Mouse (Mus musculus): ENCODE measurements around the gene Nsg2. TPM values are rescaled to one million over a fixed set of nuclear protein-coding genes. Genes with fewer than 3 reads are reported as not detected.

Gene Nsg2
- polyA plus RNA-seq, 1 experiment from 2014 or later, result 156 TPM

DNA sequence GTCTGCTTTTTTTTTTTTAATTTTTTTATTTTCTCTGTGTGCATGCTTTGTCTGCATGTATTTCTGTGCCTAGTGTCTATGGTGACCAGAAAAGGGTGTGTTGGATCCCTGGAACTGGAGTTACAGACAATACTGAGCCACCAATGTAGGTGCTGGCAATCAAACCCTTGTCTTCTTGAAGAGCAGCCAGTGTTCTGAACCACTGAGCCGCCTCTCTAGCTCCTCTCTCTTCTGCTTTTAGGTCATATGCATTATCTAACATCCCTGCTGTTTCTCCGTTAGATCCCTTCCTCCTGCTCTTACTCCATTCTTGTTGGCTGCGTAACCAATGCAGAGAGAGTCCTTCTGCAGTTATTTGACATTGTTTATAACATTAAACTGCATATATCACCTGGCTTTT is 8.6 kb downstream of the Nsg2 start:
- no peak overlapping the region for H3K4me3 ChIP-seq (ENCODE audit: low read depth, low read length)
- no peak for ATAC-seq (ENCODE audit: low read depth)
- 0 out of 2 replicates have a peak overlapping the region, but pooled peaks have one; percentile 1 for H3K9ac ChIP-seq (replicated peaks; ENCODE audit: low read depth, low read length)
- WGBS, result 64% methylated on average over 3 of the region's 3 CpGs
- H3K27me3 ChIP-seq (ENCODE audit: control insufficient read depth, insufficient read depth, low read length), result no peaks in the 10 kb centered on the region
- peak overlapping the region; percentile 7; the same call in 1 of the 2 replicates for H3K4me2 ChIP-seq (ENCODE audit: low read depth, low read length)
- H3K27ac ChIP-seq (ENCODE audit: low read depth, low read length), result no peak overlapping the region
- H3K36me3 ChIP-seq (ENCODE audit: control insufficient read depth, insufficient read depth, low read length), result peaks cover 37% of the 10 kb centered on the region
- H3K4me1 ChIP-seq (ENCODE audit: control insufficient read depth, insufficient read depth, low read length), result peaks cover 38% of the 10 kb centered on the region
- H3K9me3 ChIP-seq (ENCODE audit: control insufficient read depth, low read length), result no peaks in the 10 kb centered on the region

DNA sequence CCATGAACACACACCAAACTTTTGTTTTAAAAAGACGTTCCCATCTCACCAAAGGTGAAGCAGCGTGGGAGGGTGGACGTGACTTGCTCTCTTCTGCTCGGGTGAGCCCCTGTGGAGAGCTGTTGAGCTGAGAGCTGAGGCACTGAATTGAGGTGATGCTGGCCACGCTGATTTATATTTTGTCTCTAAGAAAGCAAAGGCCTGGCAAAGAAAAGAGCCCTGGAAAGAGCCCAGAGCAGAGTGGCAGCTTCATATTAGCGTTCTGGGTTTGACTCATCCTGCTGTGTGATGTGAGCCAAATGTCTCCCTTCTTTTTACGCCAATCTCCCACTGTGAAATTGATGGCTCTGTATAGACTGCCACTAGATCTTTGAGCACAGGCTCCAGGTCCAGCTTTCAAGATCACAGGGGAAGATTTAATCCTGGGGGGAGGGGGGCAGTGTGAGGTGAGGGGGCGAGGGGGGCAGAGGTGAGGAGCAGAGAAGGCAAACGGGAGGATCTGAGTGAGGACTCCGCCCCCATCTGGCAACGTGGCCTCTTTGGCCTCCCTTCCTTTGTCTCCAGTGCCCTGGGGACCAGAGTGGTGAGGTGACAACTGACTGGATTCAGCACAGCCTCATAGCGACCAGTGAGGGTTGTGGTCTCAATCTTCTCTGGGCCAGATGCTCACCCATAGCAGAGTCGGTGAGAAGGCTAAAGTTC is 9.8 kb downstream of the Nsg2 start:
- peak; percentile 70; the same call in 1 of the 2 replicates for ATAC-seq (ENCODE audit: low read depth)
- peak overlapping the region; percentile 31 for H3K4me2 ChIP-seq (ENCODE audit: low read depth, low read length)
- peaks cover 27% of the 10 kb centered on the region for H3K36me3 ChIP-seq (ENCODE audit: control insufficient read depth, insufficient read depth, low read length)
- peaks cover 38% of the 10 kb centered on the region for H3K4me1 ChIP-seq (ENCODE audit: control insufficient read depth, insufficient read depth, low read length)
- 6% methylated on average over 13 of the region's 13 CpGs for WGBS
- H3K4me3 ChIP-seq (ENCODE audit: low read depth, low read length), result no peak overlapping the region
- H3K27me3 ChIP-seq (ENCODE audit: control insufficient read depth, insufficient read depth, low read length), result no peaks in the 10 kb centered on the region
- H3K9ac ChIP-seq (replicated peaks; ENCODE audit: low read depth, low read length), result peak overlapping the region; percentile 29; the same call in 1 of the 2 replicates
- H3K27ac ChIP-seq (ENCODE audit: low read depth, low read length), result peak overlapping the region; percentile 58
- no peaks in the 10 kb centered on the region for H3K9me3 ChIP-seq (ENCODE audit: control insufficient read depth, low read length)

DNA sequence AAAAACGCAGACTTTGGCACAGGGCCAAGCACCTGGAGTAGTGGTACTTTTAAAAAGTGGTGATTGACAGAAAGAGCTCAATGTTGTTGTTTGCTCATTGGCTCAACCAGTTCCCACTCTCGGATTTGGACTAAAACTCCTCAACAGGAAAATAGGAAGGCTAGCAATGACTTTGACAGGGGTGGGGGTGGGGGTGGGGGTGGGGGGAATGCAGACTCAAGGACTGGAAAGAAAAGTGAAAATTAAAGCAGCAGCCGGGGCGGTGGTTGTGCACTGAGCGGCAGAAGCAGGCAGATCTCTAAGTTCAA is 10.4 kb downstream of the Nsg2 start:
- Histone ChIP-seq H3K9ac (replicated peaks; ENCODE audit: low read depth, low read length) (no peak overlapping the region), H3K4me1 (ENCODE audit: control insufficient read depth, insufficient read depth, low read length) (peaks cover 38% of the 10 kb centered on the region), H3K9me3 (ENCODE audit: control insufficient read depth, low read length) (no peaks in the 10 kb centered on the region), H3K27ac (ENCODE audit: low read depth, low read length) (peak overlapping the region; percentile 58), H3K36me3 (ENCODE audit: control insufficient read depth, insufficient read depth, low read length) (peaks cover 22% of the 10 kb centered on the region), H3K4me2 (ENCODE audit: low read depth, low read length) (peak overlapping the region; percentile 31), H3K27me3 (ENCODE audit: control insufficient read depth, insufficient read depth, low read length) (no peaks in the 10 kb centered on the region), H3K4me3 (ENCODE audit: low read depth, low read length) (no peak overlapping the region)
- WGBS, result 48% methylated on average over 5 of the region's 5 CpGs
- no peak for ATAC-seq (ENCODE audit: low read depth)

DNA sequence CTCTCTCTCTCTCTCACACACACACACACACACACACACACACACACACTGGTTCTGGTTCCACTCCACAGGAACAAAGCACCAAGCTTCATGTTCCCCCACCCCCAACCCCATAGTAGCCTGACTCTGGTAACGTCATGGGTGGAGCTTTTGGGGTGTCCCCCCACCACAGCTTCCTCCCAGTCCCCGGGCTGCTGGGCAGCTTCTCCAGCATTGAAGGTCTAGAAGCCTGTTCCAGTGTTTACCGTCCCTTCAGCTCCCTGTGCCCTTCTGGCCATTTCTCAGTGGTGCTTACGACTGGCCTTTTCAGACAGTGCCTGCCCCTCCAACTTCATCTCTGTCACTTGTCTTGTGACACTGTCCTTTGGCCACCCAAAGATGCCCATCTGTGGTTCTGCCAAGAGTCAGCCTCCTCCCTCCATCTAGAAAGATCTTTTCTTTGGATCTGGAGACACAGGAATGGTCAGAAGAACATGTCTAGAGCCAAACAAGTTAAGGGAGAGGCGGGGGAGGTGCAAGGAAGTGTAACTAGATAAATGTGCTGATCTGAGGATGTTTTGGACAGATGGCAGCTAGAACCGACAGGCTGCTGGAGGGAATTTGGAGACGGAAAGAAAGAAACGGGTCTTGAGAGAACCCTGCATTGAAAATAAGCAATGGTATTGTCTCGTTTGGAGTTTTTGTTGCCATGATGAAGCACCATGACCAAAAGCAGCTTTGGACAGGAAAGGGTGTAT is 11.8 kb downstream of the Nsg2 start:
- H3K4me1 ChIP-seq (ENCODE audit: control insufficient read depth, insufficient read depth, low read length), result peaks cover 42% of the 10 kb centered on the region
- 50% methylated on average over 9 of the region's 9 CpGs for WGBS
- H3K27me3 ChIP-seq (ENCODE audit: control insufficient read depth, insufficient read depth, low read length), result no peaks in the 10 kb centered on the region
- no peak overlapping the region for H3K4me2 ChIP-seq (ENCODE audit: low read depth, low read length)
- no peak overlapping the region for H3K4me3 ChIP-seq (ENCODE audit: low read depth, low read length)
- no peak overlapping the region for H3K9ac ChIP-seq (replicated peaks; ENCODE audit: low read depth, low read length)
- no peaks in the 10 kb centered on the region for H3K9me3 ChIP-seq (ENCODE audit: control insufficient read depth, low read length)
- no peak for ATAC-seq (ENCODE audit: low read depth)
- peaks cover 11% of the 10 kb centered on the region; the same call in 1 of the 2 replicates for H3K36me3 ChIP-seq (ENCODE audit: control insufficient read depth, insufficient read depth, low read length)
- H3K27ac ChIP-seq (ENCODE audit: low read depth, low read length), result no peak overlapping the region

DNA sequence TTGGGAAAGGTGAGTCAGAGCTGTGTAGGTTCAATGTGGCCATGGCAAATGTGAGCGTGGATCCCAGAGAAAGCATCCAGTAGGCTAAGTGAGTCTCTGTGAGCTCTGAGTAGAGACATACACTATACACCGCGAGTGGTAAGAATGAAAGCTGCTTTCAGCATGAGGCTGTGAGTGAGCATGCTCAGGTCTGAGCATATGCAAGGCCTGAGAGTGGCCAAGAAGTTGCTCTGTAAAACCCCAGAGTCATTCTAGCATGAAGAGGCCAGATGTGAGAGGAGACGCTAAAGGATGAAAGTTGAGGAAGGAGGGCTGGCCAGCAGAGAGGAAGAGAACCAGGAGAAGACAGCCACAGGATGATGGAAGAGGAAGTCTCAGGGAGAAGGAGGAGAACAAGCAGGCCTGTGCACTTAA is 12.8 kb downstream of the Nsg2 start:
- no peak for ATAC-seq (ENCODE audit: low read depth)
- H3K4me1 ChIP-seq (ENCODE audit: control insufficient read depth, insufficient read depth, low read length), result peaks cover 42% of the 10 kb centered on the region
- H3K4me2 ChIP-seq (ENCODE audit: low read depth, low read length), result no peak overlapping the region
- no peak overlapping the region for H3K9ac ChIP-seq (replicated peaks; ENCODE audit: low read depth, low read length)
- H3K27ac ChIP-seq (ENCODE audit: low read depth, low read length), result no peak overlapping the region
- 85% methylated on average over 4 of the region's 4 CpGs for WGBS
- H3K27me3 ChIP-seq (ENCODE audit: control insufficient read depth, insufficient read depth, low read length), result no peaks in the 10 kb centered on the region
- peaks cover 13% of the 10 kb centered on the region; the same call in 1 of the 2 replicates for H3K36me3 ChIP-seq (ENCODE audit: control insufficient read depth, insufficient read depth, low read length)
- H3K4me3 ChIP-seq (ENCODE audit: low read depth, low read length), result no peak overlapping the region
- H3K9me3 ChIP-seq (ENCODE audit: control insufficient read depth, low read length), result no peaks in the 10 kb centered on the region

DNA sequence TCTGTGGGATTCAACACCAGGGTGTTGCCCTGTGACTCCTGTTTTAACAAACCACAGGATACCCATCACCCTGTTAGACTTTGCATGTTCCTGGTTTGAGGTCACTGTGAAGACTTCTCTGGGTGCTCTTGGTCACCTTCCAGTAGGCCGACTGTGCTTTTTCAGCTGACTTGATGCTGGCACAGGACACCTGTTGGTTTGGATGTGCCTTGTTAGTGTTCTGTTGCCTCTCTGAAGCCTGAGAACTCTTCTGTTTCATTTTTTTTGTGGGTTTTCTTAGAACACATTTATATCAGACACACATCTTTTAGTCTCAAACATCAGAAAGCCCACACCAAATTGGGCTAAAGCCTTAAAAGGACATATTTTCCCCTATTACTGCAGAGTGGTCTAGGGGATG is 13.3 kb downstream of the Nsg2 start:
- no peak for ATAC-seq (ENCODE audit: low read depth)
- Histone ChIP-seq H3K4me2 (ENCODE audit: low read depth, low read length) (no peak overlapping the region), H3K9me3 (ENCODE audit: control insufficient read depth, low read length) (no peaks in the 10 kb centered on the region), H3K27me3 (ENCODE audit: control insufficient read depth, insufficient read depth, low read length) (no peaks in the 10 kb centered on the region), H3K4me3 (ENCODE audit: low read depth, low read length) (no peak overlapping the region), H3K4me1 (ENCODE audit: control insufficient read depth, insufficient read depth, low read length) (peaks cover 46% of the 10 kb centered on the region), H3K9ac (replicated peaks; ENCODE audit: low read depth, low read length) (no peak overlapping the region), H3K27ac (ENCODE audit: low read depth, low read length) (no peak overlapping the region), H3K36me3 (ENCODE audit: control insufficient read depth, insufficient read depth, low read length) (peaks cover 17% of the 10 kb centered on the region; the same call in 1 of the 2 replicates)
- 86% methylated on average over 1 of the region's 1 CpGs for WGBS

DNA sequence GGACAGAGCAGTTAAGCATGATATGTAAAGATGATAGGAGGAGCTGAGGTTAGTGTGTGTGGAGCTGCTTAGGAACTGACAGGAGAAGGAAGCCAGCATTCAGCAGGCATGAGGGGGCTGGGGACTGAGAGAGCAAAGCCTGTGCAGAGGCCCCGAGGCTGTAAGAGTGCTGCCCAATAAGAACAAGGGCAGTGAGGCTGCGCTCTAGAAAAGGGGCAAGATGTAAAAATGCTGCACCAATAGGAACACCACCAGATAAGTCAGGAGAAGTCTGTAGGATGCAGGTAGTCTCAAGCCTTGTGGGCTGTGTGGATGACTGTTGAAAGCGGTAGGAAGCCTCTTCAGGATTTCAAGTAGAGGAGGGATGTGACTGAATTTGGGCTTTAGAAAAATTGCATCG is 17.9 kb downstream of the Nsg2 start:
- Histone ChIP-seq H3K27ac (ENCODE audit: low read depth, low read length) (no peak overlapping the region), H3K4me1 (ENCODE audit: control insufficient read depth, insufficient read depth, low read length) (peaks cover 38% of the 10 kb centered on the region)
- no peak for ATAC-seq (ENCODE audit: low read depth)

DNA sequence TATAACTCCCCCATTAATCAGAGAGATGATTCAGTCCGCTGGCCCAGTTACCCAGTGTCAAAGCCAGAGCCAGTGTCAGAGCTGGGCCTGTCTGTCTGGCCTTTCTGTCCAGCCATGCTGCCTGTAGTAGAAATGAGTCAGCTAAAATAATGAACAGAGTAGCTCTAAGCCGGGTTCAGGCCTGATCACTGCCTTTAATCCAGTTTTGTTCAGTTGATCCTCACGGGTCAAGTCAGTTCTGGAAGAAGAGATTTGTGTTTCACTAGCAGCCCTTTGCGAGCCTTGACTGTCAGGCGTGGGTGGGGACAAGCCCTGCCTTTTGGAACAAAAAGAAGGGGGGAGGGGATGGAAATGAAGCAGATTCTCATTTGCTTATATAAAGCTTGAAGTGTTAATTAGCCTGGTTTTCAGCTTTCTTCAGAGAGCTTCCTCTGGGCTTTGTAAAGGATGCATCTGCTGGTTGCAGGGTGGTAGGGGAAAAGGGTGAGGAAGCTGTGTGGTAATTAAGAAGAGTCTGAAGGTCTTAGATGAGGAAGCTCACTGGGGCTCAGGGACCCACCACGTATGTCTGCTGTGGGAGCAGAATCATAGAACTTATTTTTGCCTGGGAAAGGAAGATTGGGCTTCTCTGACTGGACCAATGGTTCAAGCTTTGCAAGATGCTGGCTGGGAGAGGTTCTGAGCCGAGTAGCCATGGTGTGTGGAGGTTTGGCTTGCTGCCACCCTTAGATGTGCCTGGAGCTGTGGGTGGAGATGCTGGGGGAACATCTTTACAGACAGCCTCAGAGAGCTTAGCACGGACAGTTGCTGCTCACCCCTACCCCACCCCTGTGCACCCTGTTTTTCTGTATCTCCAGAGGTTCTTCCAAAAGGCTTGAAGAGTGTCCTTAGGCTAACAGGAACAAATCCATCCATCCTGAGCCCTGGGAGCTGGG is 20.0 kb downstream of the Nsg2 start:
- H3K4me3 ChIP-seq (ENCODE audit: low read depth, low read length), result no peak overlapping the region
- H3K4me2 ChIP-seq (ENCODE audit: low read depth, low read length), result no peak overlapping the region
- no peaks in the 10 kb centered on the region for H3K9me3 ChIP-seq (ENCODE audit: control insufficient read depth, low read length)
- 17% methylated on average over 8 of the region's 8 CpGs for WGBS
- H3K9ac ChIP-seq (replicated peaks; ENCODE audit: low read depth, low read length), result 0 out of 2 replicates have a peak overlapping the region, but pooled peaks have one; percentile 25
- H3K27me3 ChIP-seq (ENCODE audit: control insufficient read depth, insufficient read depth, low read length), result no peaks in the 10 kb centered on the region
- H3K27ac ChIP-seq (ENCODE audit: low read depth, low read length), result peak overlapping the region; percentile 70
- peaks cover 51% of the 10 kb centered on the region for H3K4me1 ChIP-seq (ENCODE audit: control insufficient read depth, insufficient read depth, low read length)
- peaks cover 36% of the 10 kb centered on the region for H3K36me3 ChIP-seq (ENCODE audit: control insufficient read depth, insufficient read depth, low read length)
- peak; percentile 38; the same call in 1 of the 2 replicates for ATAC-seq (ENCODE audit: low read depth)

More for the DNA sequence above, 17.9 kb downstream of the Nsg2 start:
- no peaks in the 10 kb centered on the region for H3K27me3 ChIP-seq (ENCODE audit: control insufficient read depth, insufficient read depth, low read length)
- H3K9me3 ChIP-seq (ENCODE audit: control insufficient read depth, low read length), result no peaks in the 10 kb centered on the region
- peaks cover 43% of the 10 kb centered on the region for H3K36me3 ChIP-seq (ENCODE audit: control insufficient read depth, insufficient read depth, low read length)
- H3K9ac ChIP-seq (replicated peaks; ENCODE audit: low read depth, low read length), result no peak overlapping the region
- 60% methylated on average over 4 of the region's 4 CpGs for WGBS
- no peak overlapping the region for H3K4me2 ChIP-seq (ENCODE audit: low read depth, low read length)
- H3K4me3 ChIP-seq (ENCODE audit: low read depth, low read length), result no peak overlapping the region

All from neural tube, embryonic 14.5 days (tissue).